Mouse (Mus musculus) thymus, adult 2 months (tissue): Measurements from ENCODE around the gene Srd5a1. TPM values are rescaled to one million over a fixed set of nuclear protein-coding genes. Genes with fewer than 3 reads are reported as not detected.

Source experiments
- DNase-seq: peaks from one replicate; pipeline ENCODE4 v3.0.0; 2021
- H3K27ac ChIP-seq: fragments of 200-500 bp; 2 replicates; pipeline ENCODE4 v1.5.1; 2012; ENCODE audit warnings: low read length, control low read depth; ENCODE audit not compliant: control insufficient read depth, insufficient read depth
- H3K27me3 ChIP-seq: fragments of 200-500 bp; 2 replicates; pipeline ENCODE4 v1.6.1; 2012; ENCODE audit warnings: mild to moderate bottlenecking, low read length, moderate library complexity, mixed read lengths; ENCODE audit not compliant: control insufficient read depth, insufficient read depth
- H3K36me3 ChIP-seq: fragments of 200-500 bp; 2 replicates; pipeline ENCODE4 v1.6.1; 2012; ENCODE audit warnings: mild to moderate bottlenecking, low read length, moderate library complexity; ENCODE audit not compliant: control insufficient read depth, insufficient read depth
- H3K4me1 ChIP-seq: fragments of 200-500 bp; replicated peaks from 2 replicates; pipeline ENCODE4 v1.6.1; 2012; ENCODE audit warnings: low read length; ENCODE audit not compliant: control insufficient read depth, insufficient read depth
- H3K4me3 ChIP-seq: fragments of 200-500 bp; 2 replicates; pipeline ENCODE4 v1.5.1; 2012; ENCODE audit warnings: mild to moderate bottlenecking, low read length, control low read depth, moderate library complexity; ENCODE audit not compliant: control insufficient read depth, insufficient read depth
- CTCF ChIP-seq: fragments of 200-500 bp; IDR thresholded peaks from 2 replicates; pipeline ENCODE4 v1.5.1; 2012; ENCODE audit warnings: mild to moderate bottlenecking, control low read depth, low read length, moderate library complexity, borderline replicate concordance; ENCODE audit not compliant: control insufficient read depth, poor library complexity, insufficient read depth; ENCODE audit errors: extremely low read depth
- POLR2A ChIP-seq: fragments of 200-500 bp; IDR thresholded peaks from 2 replicates; pipeline ENCODE4 v1.6.1; 2012; ENCODE audit warnings: mild to moderate bottlenecking, low read length, control low read depth, moderate library complexity; ENCODE audit not compliant: control insufficient read depth, poor library complexity, insufficient read depth; ENCODE audit errors: extremely low read depth
- WGBS: fragments of 180-500 bp; shearing (Covaris S2); methylation state at CpG from one replicate; pipeline ENCODE4 v1.1.7; 2018; 5-methylcytosine and 5-hydroxymethylcytosine counted together
- polyA plus RNA-seq: library from polyadenylated mRNA; depleted of rRNA; stranded (reverse); fragments of >200 nt; gene quantifications from 2 replicates; pipeline ENCODE4 v1.2.3, GENCODE M21; 2012

Srd5a1 gene
- polyA plus RNA-seq, 1 experiment: 6.2 TPM

- 86% methylated on average over 16 of the region's 16 CpGs for WGBS
- no peaks in the 10 kb centered on the region for H3K4me1 ChIP-seq
- TF ChIP-seq CTCF (no peak), POLR2A (no peak)
- no peak overlapping the region for H3K4me3 ChIP-seq
- no peaks in the 10 kb centered on the region for H3K27me3 ChIP-seq
- H3K36me3 ChIP-seq: no peaks in the 10 kb centered on the region
- H3K27ac ChIP-seq: no peak overlapping the region
- no peak for DNase-seq
These were observed 63.6 kb downstream of the Srd5a1 start for GRCm38 (mm10) chr13:69547488-69548180.

- 30% methylated on average over 3 of the region's 3 CpGs for WGBS
These were observed 66.2 kb downstream of the Srd5a1 start for GRCm38 (mm10) chr13:69545019-69545418.

GRCm38 (mm10) chr13:69543595-69543994 is 67.6 kb downstream of the Srd5a1 start:
- DNase-seq: no peak
- Histone ChIP-seq H3K27me3 (no peaks in the 10 kb centered on the region), H3K27ac (no peak overlapping the region), H3K36me3 (no peaks in the 10 kb centered on the region), H3K4me1 (no peaks in the 10 kb centered on the region), H3K4me3 (no peak overlapping the region)
- TF ChIP-seq CTCF: no peak
- no peak for TF ChIP-seq POLR2A
- WGBS: 90% methylated on average over 12 of the region's 12 CpGs

More at GRCm38 (mm10) chr13:69545019-69545418, 66.2 kb downstream of the Srd5a1 start:
- no peak overlapping the region for H3K4me3 ChIP-seq
- no peaks in the 10 kb centered on the region for H3K36me3 ChIP-seq
- DNase-seq: peak; percentile 76
- H3K27me3 ChIP-seq: no peaks in the 10 kb centered on the region
- H3K4me1 ChIP-seq: no peaks in the 10 kb centered on the region
- TF ChIP-seq CTCF (no peak), POLR2A (no peak)
- H3K27ac ChIP-seq: no peak overlapping the region

GRCm38 (mm10) chr13:69542571-69543352 is 68.5 kb downstream of the Srd5a1 start:
- TF ChIP-seq CTCF (no peak), POLR2A (no peak)
- DNase-seq: no peak
- no peaks in the 10 kb centered on the region for H3K4me1 ChIP-seq
- H3K4me3 ChIP-seq: no peak overlapping the region
- H3K36me3 ChIP-seq: no peaks in the 10 kb centered on the region
- 82% methylated on average over 17 of the region's 17 CpGs for WGBS
- H3K27ac ChIP-seq: no peak overlapping the region
- no peaks in the 10 kb centered on the region for H3K27me3 ChIP-seq

GRCm38 (mm10) chr13:69541776-69542175 is 69.5 kb downstream of the Srd5a1 start:
- Histone ChIP-seq H3K4me3 (no peak overlapping the region), H3K36me3 (no peaks in the 10 kb centered on the region), H3K4me1 (no peaks in the 10 kb centered on the region), H3K27ac (no peak overlapping the region), H3K27me3 (no peaks in the 10 kb centered on the region)
- no peak for DNase-seq
- WGBS: 86% methylated on average over 10 of the region's 10 CpGs
- TF ChIP-seq CTCF (no peak), POLR2A (no peak)

- WGBS: 51% methylated on average over 6 of the region's 6 CpGs
- no peaks in the 10 kb centered on the region for H3K36me3 ChIP-seq
- no peaks in the 10 kb centered on the region for H3K27me3 ChIP-seq
- H3K4me3 ChIP-seq: no peak overlapping the region
- no peak for TF ChIP-seq CTCF
- no peak for TF ChIP-seq POLR2A
- no peak for DNase-seq
- no peaks in the 10 kb centered on the region for H3K4me1 ChIP-seq
- H3K27ac ChIP-seq: no peak overlapping the region
These were observed 70.0 kb downstream of the Srd5a1 start for GRCm38 (mm10) chr13:69541209-69541608.
